ENCODE assay signal across 8 mouse cellular contexts in the genomic region with DNA sequence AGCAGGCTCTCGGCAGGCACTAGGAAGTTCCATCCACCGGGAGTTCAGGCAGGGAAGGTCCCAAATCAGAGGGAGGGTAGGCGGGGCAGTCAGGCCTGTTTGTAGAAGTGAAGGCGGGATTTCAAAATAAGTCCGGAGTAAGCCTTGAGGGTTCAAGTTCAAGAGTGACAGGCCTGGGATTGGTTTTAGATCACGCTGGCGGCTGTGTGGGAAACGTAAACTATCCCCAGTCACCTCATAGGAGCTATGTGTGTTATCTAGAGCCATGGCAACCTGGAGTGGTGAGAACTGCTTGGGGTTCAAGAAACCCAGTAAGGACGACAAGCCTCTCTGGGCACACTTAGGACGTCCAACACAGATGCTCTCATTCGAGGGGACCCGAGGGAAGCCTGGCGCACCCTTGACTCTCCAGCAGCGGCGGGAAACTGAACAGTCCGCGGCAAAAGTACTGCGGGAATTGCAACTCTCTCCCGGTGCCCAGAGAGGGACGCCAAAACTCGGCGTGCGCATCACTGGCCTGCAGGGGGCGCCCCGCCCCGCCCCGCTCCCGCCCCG. TPM values are rescaled to one million over a fixed set of nuclear protein-coding genes. Genes with fewer than 3 reads are reported as not detected.
DNase-seq lines count a peak whose midpoint lies in the region; ATAC-seq and TF ChIP-seq lines count a peak whose summit lies in the region.

No protein-coding gene starts in this region.

- peaks cover 23% of the 10 kb centered on the region for H3K4me1 ChIP-seq in neural tube, embryonic 11.5 days (ENCODE audit: control insufficient read depth, insufficient read depth, low read length)
- H3K4me1 ChIP-seq in forebrain, embryonic 12.5 days, result peaks cover 49% of the 10 kb centered on the region
- H3K4me1 ChIP-seq in hindbrain, postnatal 0 days (ENCODE audit: insufficient read depth, low read length), result 0 out of 2 replicates have a peak, but pooled peaks cover 4% of the 10 kb centered on the region
- H3K4me1 ChIP-seq in liver, adult 2 months (ENCODE audit: control insufficient read depth, insufficient read depth, low read length), result peaks cover 26% of the 10 kb centered on the region
- H3K4me1 ChIP-seq in midbrain, embryonic 15.5 days, result peaks cover 18% of the 10 kb centered on the region

- peak; percentile 52 for TF ChIP-seq CTCF in hindbrain, postnatal 0 days (IDR thresholded peaks at IDR 0.05; ENCODE audit: low read depth)
- TF ChIP-seq CTCF in liver, adult 2 months (IDR thresholded peaks at IDR 0.05; ENCODE audit: low read depth, low read length), result peak; percentile 68

- H3K9me3 ChIP-seq in neural tube, embryonic 11.5 days (ENCODE audit: control insufficient read depth, low read length), result no peaks in the 10 kb centered on the region
- H3K9me3 ChIP-seq in forebrain, embryonic 12.5 days, result no peaks in the 10 kb centered on the region
- H3K9me3 ChIP-seq in hindbrain, postnatal 0 days (ENCODE audit: low read length), result no peaks in the 10 kb centered on the region
- H3K9me3 ChIP-seq in midbrain, embryonic 15.5 days, result no peaks in the 10 kb centered on the region

- ATAC-seq in neural tube, embryonic 11.5 days (ENCODE audit: insufficient read depth, low FRiP score, low TSS enrichment), result peak; percentile 81
- peak; percentile 80 for ATAC-seq in forebrain, embryonic 12.5 days (ENCODE audit: low FRiP score)
- ATAC-seq in hindbrain, postnatal 0 days, result peak; percentile 81
- ATAC-seq in midbrain, embryonic 15.5 days (replicated peaks), result peak; percentile 78

- H3K4me2 ChIP-seq in neural tube, embryonic 11.5 days (ENCODE audit: low read depth), result peak overlapping the region; percentile 60
- peak overlapping the region; percentile 76 for H3K4me2 ChIP-seq in forebrain, embryonic 12.5 days
- H3K4me2 ChIP-seq in hindbrain, postnatal 0 days (ENCODE audit: low read depth, low read length), result peak overlapping the region; percentile 65
- peak overlapping the region; percentile 75 for H3K4me2 ChIP-seq in midbrain, embryonic 15.5 days

- peak overlapping the region; percentile 41; the same call in 1 of the 2 replicates for H3K9ac ChIP-seq in neural tube, embryonic 11.5 days (ENCODE audit: low read length)
- H3K9ac ChIP-seq in forebrain, embryonic 12.5 days, result peak overlapping the region; percentile 25; the same call in 1 of the 2 replicates
- H3K9ac ChIP-seq in hindbrain, postnatal 0 days (replicated peaks; ENCODE audit: low read length), result 0 out of 2 replicates have a peak overlapping the region, but pooled peaks have one; percentile 21
- peak overlapping the region; percentile 72 for H3K9ac ChIP-seq in liver, adult 2 months (ENCODE audit: low read depth, low read length)
- no peak overlapping the region for H3K9ac ChIP-seq in midbrain, embryonic 15.5 days

- no peak overlapping the region for H3K27ac ChIP-seq in neural tube, embryonic 11.5 days (ENCODE audit: low read depth, low read length)
- H3K27ac ChIP-seq in forebrain, embryonic 12.5 days, result no peak overlapping the region
- H3K27ac ChIP-seq in hindbrain, postnatal 0 days, result no peak overlapping the region; the same call in 1 of the 2 replicates
- peak overlapping the region; percentile 65 for H3K27ac ChIP-seq in liver, adult 2 months (replicated peaks; ENCODE audit: insufficient read depth, low read depth, low read length)
- no peak overlapping the region for H3K27ac ChIP-seq in midbrain, embryonic 15.5 days

- H3K79me2 ChIP-seq in liver, adult 2 months (ENCODE audit: control insufficient read depth, insufficient read depth, low read length), result peaks cover 29% of the 10 kb centered on the region

- H3K36me3 ChIP-seq in neural tube, embryonic 11.5 days (ENCODE audit: control insufficient read depth, insufficient read depth, low read length), result peaks cover 3% of the 10 kb centered on the region; the same call in 1 of the 2 replicates
- peaks cover 5% of the 10 kb centered on the region for H3K36me3 ChIP-seq in forebrain, embryonic 12.5 days (replicated peaks)
- H3K36me3 ChIP-seq in hindbrain, postnatal 0 days (ENCODE audit: insufficient read depth, low read length), result no peaks in the 10 kb centered on the region
- peaks cover 2% of the 10 kb centered on the region; the same call in 1 of the 2 replicates for H3K36me3 ChIP-seq in liver, adult 2 months (ENCODE audit: control insufficient read depth, insufficient read depth, low read length)
- H3K36me3 ChIP-seq in midbrain, embryonic 15.5 days (replicated peaks), result no peaks in the 10 kb centered on the region

- H3K4me3 ChIP-seq in neural tube, embryonic 11.5 days (ENCODE audit: low read depth, low read length), result peak overlapping the region; percentile 54
- H3K4me3 ChIP-seq in forebrain, embryonic 12.5 days (replicated peaks), result peak overlapping the region; percentile 69
- H3K4me3 ChIP-seq in hindbrain, postnatal 0 days (ENCODE audit: low read length), result peak overlapping the region; percentile 59
- peak overlapping the region; percentile 66 for H3K4me3 ChIP-seq in liver, adult 2 months (ENCODE audit: insufficient read depth, low read depth, low read length)
- peak overlapping the region; percentile 56 for H3K4me3 ChIP-seq in midbrain, embryonic 15.5 days

- WGBS in neural tube, embryonic 11.5 days, result 0% methylated on average over 23 of the region's 29 CpGs
- WGBS in forebrain, embryonic 12.5 days, result 1% methylated on average over 26 of the region's 29 CpGs
- under 1% methylated on average over 26 of the region's 29 CpGs for WGBS in hindbrain, postnatal 0 days
- 0% methylated on average over 23 of the region's 29 CpGs for WGBS in liver, adult 2 months
- under 1% methylated on average over 23 of the region's 29 CpGs for WGBS in midbrain, embryonic 15.5 days

- DNase-seq in neural tube, embryonic 11.5 days (ENCODE audit: low spot score), result peak; percentile 79
- DNase-seq in neural tube, embryonic 10.5 days (ENCODE audit: extremely low spot score, low spot score), result no peak
- DNase-seq in adrenal gland, postnatal 10 days, result peak; percentile 30
- peak; percentile 6 for DNase-seq in hindbrain, postnatal 0 days (ENCODE audit: low spot score)
- DNase-seq in liver, adult 2 months (ENCODE audit: extremely low read depth, low read depth, low spot score), result peak; percentile 69
- DNase-seq in urinary bladder, adult 18-20 months (ENCODE audit: low spot score in 2 of 2), result no peak

- no peak for TF ChIP-seq POLR2A in liver, adult 2 months (IDR thresholded peaks at IDR 0.05; ENCODE audit: extremely low read depth, insufficient read depth, low read length)

- no peaks in the 10 kb centered on the region for H3K27me3 ChIP-seq in neural tube, embryonic 11.5 days (ENCODE audit: control insufficient read depth, insufficient read depth, low read length)
- no peaks in the 10 kb centered on the region for H3K27me3 ChIP-seq in forebrain, embryonic 12.5 days
- H3K27me3 ChIP-seq in hindbrain, postnatal 0 days (ENCODE audit: insufficient read depth, low read length), result no peaks in the 10 kb centered on the region
- no peaks in the 10 kb centered on the region for H3K27me3 ChIP-seq in liver, adult 2 months (ENCODE audit: control insufficient read depth, insufficient read depth, low read length)
- 0 out of 2 replicates have a peak, but pooled peaks cover 3% of the 10 kb centered on the region for H3K27me3 ChIP-seq in midbrain, embryonic 15.5 days (replicated peaks)

RNA-seq across cellular contexts. Expression of gene Limd1, which starts 0.4 kb away (rescaled TPM):
- polyA plus RNA-seq in neural tube, embryonic 11.5 days (2014; fragmentation: Nextera tagmentation; extraction: Ambion mirVana), result 48.1 and 52.4 TPM in 2 replicates
- 10 to 100 TPM; 31.8 to 35.9 TPM for total RNA-seq in adrenal gland, postnatal 10 days (2021)
- 44.8 and 46.2 TPM in 2 replicates for polyA plus RNA-seq in forebrain, embryonic 12.5 days (2016; fragmentation: Nextera tagmentation; extraction: Ambion mirVana)
- total RNA-seq in hindbrain, postnatal 0 days (2014; rRNA removed), result 29.7 and 30.3 TPM in 2 replicates
- 11.1 and 11.4 TPM in 2 replicates for polyA plus RNA-seq in hindbrain, postnatal 0 days (2015; fragmentation: Nextera tagmentation; extraction: Ambion mirVana)
- total RNA-seq in liver, adult 2 months (2014; rRNA removed), result 19.7 and 22.2 TPM in 2 replicates
- 15.9 and 24.6 TPM in 2 replicates for polyA plus RNA-seq in liver, adult 2 months (2012; rRNA removed)
- 11.4 and 13.9 TPM in 2 replicates for polyA plus RNA-seq in midbrain, embryonic 15.5 days (2015; fragmentation: Nextera tagmentation; extraction: Ambion mirVana)

RNA-seq across cellular contexts. Expression of gene Sacm1l, which starts 51.5 kb away (rescaled TPM):
- 52.4 and 56.3 TPM in 2 replicates for polyA plus RNA-seq in neural tube, embryonic 11.5 days (2014; fragmentation: Nextera tagmentation; extraction: Ambion mirVana)
- total RNA-seq in adrenal gland, postnatal 10 days (2021), result 10 to 100 TPM; 60.2 to 84.8 TPM
- 45.3 and 49.2 TPM in 2 replicates for polyA plus RNA-seq in forebrain, embryonic 12.5 days (2016; fragmentation: Nextera tagmentation; extraction: Ambion mirVana)
- 24.8 and 32.2 TPM in 2 replicates for total RNA-seq in hindbrain, postnatal 0 days (2014; rRNA removed)
- 37.1 and 39.7 TPM in 2 replicates for polyA plus RNA-seq in hindbrain, postnatal 0 days (2015; fragmentation: Nextera tagmentation; extraction: Ambion mirVana)
- 62.3 and 74.3 TPM in 2 replicates for total RNA-seq in liver, adult 2 months (2014; rRNA removed)
- polyA plus RNA-seq in liver, adult 2 months (2012; rRNA removed), result 7.7 and 9.4 TPM in 2 replicates
- 49.0 and 50.9 TPM in 2 replicates for polyA plus RNA-seq in midbrain, embryonic 15.5 days (2015; fragmentation: Nextera tagmentation; extraction: Ambion mirVana)

Comparison
In these comparisons a context has a peak if more than half of its experiments do, and no peak if none do; other contexts are left out.
1. DNase-seq: peak in neural tube, embryonic 11.5 days (single experiment), adrenal gland, postnatal 10 days (single experiment), hindbrain, postnatal 0 days (single experiment) and liver, adult 2 months (single experiment); none in neural tube, embryonic 10.5 days (single experiment) and urinary bladder, adult 18-20 months (0 of 2).
2. Peak in every context shown above with its lines, with median percentiles within 50 percentile points of each other: ATAC-seq, H3K4me2 ChIP-seq and H3K4me3 ChIP-seq.